Mouse (Mus musculus) right cerebral cortex, postnatal 36 days (tissue): ENCODE measurements at regions not wholly inside any gene's neighbourhood (a gene's known extent, or its start where the extent isn't known, plus 50 kb on each side); places are given as distances from the start of the nearest gene placed in this dataset.

Source experiments
- DNase-seq, 2 experiments: peaks; one replicate each; pipeline ENCODE4 v3.0.0; 2022; ENCODE audit warnings: low spot score in 2 of 2, mixed read lengths in 1 of 2

DNA sequence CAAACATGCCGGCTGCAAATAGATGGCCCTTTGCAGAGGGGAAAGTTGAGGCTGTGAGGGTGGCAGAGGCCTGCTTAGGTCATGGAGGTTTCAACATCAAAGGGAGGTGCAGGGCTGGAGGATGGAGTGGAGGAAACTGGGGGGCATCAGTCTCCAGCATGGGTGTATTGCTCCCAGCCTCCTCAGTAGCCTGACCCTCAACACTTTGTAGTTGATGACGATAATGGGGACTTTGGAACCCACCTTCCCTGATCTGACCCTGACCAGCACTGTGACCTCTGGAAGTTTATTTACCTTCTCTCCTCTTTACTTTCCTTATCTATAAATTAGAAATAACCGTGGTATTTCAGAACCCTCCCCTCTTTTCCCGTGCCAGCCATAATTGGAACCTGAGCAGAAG, 56.2 kb downstream of the Gm26897 start:
- DNase-seq = no peak

DNA sequence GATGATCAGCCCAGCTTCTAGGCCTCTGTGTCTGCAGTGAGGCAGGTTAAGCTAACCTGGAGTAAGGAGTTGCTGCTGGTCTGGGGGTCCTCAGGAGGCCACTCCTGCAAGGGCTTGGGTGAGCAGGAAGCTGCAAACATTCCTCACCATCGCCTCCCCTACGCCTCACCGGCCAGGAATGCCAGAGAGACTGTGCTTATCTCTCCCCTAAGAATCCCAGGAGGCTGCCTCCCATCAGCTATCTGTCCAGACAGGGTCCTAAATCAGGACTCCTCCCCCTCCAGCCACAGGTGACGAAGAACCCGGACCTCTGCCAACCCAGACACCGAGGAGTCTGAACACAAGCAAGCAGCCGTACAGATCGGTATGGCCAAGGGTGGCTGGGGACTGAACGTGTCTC, 56.8 kb downstream of the Gm26897 start:
- DNase-seq = no peak

DNA sequence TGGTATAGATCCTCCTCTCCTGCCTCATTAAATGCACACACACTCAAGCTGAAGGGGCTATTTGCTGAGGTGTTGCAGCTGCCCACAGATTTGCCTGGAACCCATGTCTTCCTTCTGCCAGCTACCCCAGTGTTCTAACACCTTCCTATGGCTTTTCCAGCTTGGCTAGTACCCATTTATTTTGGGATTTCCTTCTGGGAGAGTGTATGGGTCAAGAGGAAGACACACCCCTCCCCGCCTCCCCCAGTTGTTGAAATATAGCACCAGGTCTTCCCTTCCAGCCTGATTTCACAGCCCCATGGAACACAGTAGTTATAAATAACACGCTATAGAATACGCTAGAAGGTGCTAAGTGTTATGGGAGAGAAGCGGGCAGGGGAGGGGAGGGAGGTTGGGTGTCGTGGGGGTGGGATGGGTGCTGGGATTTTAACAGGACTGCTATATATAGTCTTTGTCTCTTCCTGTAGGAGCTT, 57.4 kb downstream of the Gm26897 start:
- peak; percentile 49 to 78 for DNase-seq

DNA sequence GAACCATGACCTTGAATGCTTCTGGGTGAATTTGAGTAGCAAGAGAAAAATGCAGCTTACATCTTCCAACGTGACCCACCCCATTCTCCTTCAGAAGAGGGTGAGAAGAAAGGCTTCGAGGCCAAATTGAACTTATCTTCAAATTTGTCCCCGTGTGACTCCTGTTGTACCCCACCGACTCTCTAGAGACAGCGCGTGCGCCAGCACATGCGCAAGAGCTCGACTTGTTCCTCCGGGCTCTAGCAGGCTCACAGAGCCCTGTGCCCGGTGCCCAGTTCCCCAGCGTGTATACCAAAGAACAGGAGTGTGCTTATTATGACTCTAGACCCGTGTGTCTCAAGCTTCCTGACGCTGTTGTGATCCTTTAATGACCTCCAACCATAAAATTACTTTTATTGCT, 59.0 kb downstream of the Gm26897 start:
- no peak for DNase-seq

DNA sequence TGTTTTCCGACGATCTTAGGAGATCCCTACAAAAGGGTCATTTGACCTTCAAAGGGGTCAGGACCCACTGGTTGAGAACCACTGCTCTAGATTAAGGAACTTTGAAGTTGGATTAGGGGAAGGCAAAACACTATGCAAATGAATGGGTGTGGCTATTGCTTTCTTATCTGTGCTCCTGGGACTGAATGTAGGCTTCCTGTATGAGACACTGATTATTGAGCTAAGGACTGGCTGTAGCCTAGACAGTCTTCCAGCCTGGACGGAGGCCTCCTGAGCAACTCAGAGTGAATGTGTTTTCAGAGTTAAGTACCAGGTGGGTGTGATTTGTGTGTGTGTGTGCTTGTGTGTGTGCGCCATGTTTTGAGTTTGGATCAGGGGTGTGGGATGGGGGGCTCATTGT, 59.5 kb downstream of the Gm26897 start:
- no peak for DNase-seq

DNA sequence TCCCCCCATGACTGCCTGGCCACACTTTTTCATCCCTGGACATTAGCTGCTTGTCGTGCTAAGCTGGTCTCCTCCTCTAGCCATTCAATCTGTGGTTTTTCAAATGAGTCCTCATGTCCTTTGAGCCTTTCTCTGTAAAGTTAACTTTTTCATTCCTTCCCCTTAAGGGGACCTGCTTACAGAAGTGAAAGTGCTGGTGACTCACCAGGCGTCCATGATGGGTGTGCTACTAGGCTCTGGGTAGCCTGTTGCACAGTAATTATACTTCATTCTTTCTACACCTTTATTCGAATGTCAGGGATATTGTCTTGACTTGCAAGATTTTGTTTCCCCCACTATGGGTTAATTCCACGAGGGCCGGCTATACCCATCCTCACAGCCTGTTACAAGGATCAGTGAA, 63.2 kb downstream of the Gm26897 start:
- no peak for DNase-seq

DNA sequence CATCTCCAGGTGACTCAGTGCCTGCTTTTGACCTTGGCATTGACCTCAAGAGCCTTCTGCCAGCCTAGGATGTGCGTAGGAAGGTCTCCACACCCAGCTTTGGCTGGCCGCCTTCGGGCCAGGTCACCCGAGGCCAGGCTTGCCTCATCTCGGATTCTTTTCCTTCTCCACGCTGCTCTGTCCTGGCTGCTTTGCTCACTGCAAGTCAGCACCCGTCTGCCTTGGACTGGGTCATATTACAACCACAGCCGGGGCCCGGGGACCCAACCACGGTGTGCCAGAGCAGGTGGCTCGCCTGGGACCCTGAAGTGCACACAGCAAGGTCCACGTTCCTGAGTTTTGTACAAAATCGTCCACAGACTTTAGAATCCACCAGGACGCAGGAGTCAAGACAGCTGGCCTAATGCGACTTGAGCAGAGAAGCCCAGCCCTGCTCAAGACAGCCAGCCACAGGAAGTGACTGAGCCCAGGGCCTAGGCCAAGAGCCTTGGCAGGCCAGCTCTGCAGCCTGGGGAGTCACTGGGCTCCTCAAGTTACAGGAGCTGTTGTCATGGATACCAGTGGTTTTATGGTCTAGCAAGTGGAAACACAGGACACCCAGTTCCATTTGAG, 66.1 kb downstream of the Gm26897 start:
- no peak for DNase-seq

DNA sequence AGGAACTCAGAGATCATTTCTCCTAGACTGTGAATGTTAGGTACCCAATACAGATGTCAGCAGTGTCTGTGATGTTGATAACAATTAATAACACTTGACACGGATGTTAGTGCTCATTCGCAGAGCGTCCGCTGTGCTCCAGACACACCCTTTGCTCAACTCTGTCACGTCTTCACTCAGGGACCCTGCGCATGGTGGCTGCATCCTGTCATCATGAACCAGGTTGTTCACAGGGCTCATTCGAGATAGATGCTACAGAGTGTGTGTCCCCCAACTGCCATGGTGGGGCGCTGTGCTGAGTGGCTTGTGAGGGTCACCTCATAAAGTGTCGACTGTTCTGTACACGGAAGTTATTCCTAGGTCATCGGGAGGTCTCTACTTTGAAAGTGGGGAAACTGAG, 66.8 kb downstream of the Gm26897 start:
- no peak for DNase-seq

DNA sequence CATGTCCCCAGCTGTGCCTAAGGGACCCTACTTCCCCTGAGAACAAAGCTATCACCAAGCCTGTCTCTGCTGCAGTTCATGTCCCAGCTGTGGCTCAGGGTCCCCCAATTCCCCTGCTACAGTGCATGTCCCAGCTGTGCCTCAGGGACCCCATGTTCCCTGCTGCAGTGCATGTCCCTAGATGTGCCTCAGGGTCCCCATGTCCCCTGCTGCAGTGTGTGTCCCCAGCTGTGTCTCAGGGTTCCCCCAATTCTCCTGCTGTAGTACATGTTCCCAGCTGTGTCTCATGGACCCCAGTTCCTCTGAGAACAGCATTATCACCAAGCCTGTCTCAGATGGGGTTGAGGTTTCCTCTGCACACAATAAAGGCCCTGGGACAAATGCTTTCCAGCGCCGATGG, 67.3 kb downstream of the Gm26897 start:
- DNase-seq = no peak

DNA sequence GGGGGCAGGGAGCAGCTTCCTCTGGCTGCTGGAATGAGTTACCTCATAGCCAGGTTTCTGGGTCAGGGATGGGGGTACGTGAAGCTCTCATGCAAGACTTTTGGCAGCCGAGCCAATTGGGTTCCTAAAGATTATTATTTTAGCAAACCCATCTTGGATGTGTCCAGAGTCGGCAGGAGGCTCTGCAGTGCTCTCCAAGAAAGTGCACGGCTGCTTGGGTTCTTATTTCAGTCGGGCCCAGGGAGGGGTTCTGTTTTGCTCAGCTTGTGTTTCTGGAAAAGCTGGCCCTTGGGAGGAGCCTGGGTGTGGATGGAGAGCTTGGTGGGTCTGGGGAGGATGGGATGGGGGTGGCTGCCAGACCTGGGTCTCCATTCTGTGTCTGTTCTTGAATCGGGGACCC, 70.8 kb downstream of the Gm26897 start:
- DNase-seq = no peak

DNA sequence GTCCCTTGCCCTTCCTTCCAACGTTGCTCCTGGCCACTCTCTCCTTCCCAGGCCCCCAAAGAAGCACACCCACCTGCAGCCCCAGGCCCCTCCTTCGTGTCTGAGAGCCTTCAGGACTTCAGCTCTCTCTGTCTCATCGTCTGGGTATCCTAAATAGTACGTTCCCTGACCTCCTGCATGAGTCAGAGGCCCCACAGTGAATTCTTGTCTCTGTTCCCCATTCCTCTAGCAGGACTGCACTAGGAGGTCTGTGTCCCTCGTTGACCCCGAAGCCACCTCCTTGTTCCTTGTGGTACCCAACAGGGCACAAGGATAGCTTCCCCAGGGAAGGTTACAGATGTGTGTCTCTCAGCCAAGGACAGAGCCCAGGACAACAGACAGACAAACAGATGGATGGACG, 71.4 kb downstream of the Gm26897 start:
- DNase-seq = no peak

DNA sequence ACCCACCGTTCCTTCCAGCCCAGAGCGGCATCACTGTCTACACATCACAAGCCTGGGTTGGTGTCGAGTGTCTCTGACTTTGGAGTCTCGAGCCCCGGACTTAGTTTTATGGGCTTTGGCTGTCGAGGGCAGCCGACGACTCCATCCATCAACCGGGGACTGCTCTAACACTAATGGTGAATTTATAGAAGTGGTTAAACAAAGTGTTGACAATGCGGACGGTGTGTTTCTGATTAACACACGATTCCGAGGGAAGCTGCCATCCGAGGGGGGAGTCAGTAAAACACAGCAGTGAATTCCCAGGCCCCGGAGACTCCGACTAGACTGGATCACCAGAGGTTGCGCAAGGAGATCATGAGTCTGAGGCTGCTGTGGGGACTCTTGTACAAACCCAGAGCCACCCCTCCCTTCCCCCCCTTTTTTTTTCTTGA, 72.1 kb downstream of the Gm26897 start:
- no peak for DNase-seq

DNA sequence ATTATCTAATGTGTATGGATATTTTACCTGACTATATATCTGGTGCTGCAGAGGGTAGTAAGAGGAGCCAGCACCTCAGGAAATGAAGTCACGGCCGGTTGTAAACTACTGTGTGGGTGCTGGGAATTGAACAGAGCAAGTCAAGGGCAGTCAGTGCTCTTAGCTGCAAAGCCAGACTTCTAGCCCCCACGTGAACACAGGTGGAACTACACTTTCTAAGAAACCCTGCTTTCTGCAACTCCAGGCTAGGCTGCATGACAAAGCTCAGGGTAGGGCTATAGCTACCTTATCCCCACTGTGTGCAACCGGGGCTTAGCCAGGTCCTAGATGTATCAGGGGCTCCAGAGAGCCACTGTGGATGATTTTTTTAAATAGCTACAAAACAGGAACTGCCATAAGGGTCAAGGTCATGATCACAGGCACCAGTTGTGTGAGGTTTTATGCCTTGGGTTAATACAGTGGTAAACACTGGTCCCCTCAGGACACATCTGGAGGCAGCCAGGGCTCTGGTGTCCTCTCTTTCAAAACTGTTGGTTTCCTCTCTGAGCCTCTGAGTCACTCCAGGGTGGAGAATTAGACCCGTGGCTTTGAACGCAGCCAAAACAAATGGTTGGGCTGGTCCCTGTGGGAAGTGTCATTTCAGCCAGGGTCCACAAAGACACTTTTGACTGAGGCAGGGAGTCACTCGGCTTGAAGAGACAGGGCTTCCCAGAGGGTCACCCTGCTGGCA, 76.5 kb downstream of the Gm26897 start:
- DNase-seq = no peak

DNA sequence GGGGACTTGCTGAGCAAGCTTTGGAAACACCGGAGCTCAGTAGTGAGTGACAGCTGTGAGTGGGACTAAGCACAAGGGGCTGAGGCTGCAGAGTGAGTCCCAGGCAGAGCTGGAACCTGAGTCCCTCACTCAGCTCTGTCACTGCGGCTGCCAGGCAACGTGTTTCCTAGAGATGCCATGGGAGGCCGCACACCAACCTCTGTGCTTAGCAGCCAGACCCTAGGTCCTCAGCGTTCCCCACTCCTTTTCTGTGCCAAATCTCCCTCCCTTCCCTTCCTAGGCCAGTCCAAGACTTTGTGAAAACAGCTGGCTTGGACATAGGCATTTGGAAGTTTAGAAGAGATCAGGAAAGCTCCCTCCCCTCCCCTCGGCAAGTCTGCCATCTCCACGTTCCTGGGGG, 78.9 kb downstream of the Gm26897 start:
- DNase-seq = no peak

DNA sequence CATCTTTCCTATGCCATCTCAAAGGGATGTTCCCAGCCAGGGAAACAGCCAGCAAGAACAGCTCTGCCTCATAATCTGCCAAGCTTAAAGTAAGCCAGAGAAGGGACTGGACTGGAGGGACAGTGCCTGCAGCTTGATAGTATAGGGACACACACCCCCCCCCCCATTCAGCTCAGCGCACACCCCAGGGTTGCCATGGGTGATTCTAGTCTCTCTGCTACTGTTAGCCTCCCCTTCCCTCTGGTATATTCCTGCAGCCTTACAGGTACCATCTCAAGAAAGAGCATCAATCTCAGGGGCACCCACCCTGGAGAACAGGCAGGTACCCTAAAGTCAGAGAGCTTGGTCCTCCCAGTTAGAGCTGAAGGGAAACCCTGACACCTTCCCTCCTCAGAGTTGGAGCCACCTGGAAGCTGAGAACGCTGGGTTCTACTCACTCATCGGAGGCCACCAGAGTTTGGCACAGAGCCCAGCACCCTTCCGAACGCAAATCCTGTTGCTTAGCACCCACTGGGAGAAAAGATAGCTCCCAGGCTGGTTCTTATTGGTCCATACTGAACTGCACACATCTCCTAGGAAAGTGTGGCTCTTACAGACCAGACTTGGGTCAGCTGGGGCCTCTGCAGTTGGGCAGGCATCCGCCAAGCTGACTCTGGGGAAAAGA, 79.5 kb downstream of the Gm26897 start:
- DNase-seq = peak; percentile 74

DNA sequence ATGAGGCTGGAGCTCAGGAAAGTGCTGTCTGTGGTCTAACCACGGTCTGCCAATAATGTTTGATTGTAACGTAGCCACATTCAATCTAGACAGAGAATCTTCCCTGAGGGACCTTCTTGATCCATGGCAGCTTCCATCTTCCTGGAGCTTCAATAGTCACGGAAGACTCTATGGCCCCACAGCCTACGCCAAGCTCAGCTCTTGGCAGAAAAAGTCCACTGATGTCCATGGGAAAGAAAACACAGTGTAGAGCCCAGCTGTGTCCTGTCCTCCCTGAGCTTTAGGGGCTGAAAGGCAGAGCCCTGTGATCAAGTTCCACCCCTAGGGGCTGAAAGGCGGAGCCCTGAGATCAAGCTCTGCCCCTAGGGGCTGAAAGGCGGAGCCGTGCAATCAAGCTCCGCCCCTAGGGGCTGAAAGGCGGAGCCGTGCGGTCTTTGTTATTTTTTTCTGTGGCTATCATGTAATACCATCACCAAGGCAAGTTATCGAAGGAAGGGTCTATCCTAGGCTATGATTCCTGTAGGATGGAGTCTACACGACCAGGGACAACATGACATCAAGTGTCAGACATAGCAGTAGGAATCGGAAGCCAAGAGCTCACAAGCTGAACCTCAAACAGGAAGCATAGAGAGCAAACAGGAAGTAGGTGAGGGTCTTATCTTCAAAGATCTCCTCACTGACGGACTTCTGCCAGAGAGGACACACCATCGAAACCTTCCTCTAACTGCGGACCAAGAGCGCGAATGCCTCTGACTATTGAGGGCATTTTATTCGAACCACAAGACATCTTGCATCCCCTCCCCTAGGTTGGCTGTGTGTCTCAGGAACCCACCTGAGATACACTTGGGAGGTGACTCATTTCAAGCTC, 81.4 kb downstream of the Gm26897 start:
- DNase-seq = no peak

DNA sequence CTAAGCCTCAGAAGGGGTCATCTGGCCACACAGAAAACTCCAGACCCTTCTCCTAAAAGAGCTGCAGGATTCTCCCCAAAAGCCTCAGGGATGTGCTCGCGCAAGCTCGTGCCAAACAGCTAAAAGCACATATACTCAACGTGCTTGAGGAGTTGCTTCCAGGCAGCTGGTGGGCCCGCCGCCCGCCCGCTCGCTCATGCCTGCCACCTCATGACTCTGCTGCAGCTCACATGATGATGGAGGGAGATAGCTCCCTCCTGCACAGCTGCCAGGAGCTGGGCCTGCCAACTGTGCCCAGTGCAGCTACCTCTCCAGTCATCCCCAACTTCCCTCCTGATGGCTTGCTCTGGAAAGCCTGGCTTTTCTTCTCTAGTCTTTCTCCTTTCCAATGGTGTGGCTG, 87.2 kb downstream of the Gm26897 start:
- DNase-seq = peak; percentile 28 to 54

DNA sequence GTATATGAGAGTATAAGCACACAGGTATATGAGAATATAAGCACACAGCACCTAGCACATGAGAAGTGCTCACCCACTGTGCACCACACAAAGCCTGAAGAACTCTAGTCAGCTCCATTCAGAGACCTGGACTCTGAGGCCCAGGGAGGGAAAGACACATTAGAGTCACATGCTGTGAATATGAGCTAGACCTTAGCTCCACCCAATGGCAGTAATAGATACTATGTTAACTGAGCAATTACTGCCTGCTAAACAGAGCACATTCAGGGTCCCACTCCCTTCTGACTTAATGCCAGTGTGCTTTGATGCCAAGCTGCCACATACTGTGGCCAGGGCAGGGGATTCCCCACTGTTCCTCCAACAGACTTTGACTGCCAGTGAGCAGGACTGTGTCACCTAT, 89.2 kb downstream of the Gm26897 start:
- no peak for DNase-seq

DNA sequence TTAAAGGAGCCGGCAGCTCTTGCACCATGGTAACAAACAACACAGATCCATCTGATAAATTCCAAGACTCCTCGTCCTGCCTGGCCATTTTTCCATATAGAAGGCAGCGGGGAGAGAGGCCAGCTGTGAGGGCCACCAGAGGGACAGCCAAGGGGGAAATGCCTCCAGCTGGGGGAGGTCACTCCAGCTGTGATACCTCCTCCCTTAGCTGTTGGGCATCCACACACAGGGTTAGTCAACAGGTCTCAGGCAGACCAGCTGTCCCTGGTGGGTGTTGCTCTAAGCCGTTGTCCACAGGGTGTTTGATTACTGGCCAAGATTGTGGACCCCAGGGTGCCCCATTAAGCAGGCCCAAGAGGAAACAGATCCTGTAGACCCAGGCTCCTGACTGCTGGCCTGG, 89.7 kb downstream of the Gm26897 start:
- no peak for DNase-seq

DNA sequence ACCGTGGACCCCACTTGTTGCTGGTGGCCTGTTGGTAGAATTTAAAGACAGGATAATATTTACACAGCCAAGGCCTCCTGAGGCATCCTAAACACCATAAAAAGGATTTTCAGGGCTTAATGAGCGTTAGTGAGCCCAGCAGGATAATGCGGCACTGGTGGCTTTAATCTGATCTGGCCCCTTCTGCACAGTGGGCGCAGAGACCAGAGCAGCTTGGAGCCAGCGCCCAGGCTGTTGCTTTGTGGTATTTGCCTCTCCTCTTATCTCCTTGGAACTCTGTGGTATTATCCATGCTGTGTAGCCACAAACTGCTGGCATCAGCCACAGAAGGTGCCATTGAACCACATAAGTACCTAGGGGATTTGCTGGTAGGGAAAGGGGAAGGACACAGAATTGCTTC, 90.1 kb downstream of the Gm26897 start:
- no peak for DNase-seq

DNA sequence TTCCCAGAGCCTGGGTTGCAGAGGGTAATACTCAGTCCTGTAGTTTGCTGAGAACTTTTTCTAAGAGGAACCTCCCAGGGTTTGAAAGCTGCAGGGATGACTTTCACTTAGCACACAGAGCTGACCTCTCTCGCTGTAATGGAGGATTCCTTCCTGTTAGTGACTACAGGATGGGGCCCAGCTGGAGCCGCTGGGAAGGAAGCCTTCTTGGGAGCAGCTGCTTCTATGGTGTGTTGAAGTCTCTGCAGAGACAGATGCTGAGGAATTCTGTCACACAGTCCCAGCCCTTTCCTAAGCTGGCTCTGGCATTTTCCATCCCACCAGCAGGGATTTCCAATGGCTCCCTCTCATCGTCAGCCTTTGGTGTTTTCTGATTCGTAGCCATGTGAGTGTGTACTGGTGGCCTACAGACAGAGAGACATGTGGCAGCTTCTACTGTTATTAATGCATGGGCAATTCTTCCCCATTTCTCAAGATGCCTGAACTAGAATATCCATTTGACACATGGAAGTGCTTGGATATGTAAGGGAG, 90.9 kb downstream of the Gm26897 start:
- DNase-seq = no peak

DNA sequence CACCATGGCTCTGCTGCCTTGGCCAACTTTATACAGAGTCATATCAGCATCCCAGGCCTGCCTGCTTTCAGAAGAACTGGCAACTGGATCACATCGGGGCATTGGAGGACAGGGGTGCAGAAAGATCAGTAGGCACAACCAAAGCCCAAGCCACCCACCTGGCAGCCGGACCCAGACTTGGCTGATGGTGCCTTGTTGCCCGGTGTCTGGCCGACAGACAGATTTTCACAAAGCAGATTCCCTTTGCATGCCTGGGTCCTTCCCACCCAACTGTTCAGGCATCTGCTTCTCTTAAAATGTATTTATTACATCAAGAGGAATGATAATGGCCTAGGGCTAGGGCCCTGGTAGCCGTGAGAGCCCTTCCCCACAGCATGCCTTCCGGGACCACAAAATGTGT, 96.2 kb downstream of the Gm26897 start:
- DNase-seq = no peak
